ENCODE assay signal across 22 mouse cellular contexts in the genomic region with DNA sequence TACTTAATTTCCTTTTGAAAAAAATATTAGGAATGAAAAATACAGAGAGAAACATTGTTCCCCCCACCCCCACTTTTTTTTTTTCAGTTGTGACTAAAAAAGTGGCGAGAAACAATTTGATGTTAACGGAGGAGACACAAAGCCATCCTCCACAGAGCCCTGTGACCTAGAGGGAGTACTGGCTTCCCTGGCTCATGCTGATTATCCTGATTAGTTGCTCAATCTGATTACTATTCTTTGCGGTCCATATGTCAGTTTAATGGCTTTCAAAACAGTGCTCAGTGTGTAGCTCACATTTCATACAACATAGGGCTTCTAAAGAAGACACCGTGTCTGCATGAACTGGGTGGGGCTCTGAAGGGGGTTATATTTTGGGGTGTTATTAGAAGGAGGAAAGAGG. TPM values are rescaled to one million over a fixed set of nuclear protein-coding genes. Genes with fewer than 3 reads are reported as not detected.
DNase-seq lines count a peak whose midpoint lies in the region; ATAC-seq lines count a peak whose summit lies in the region.
"Had no signal": no experiment of that assay in that cellular context is flagged by ENCODE, and none has a peak within 500 bp of the region (broad histone marks: within the 10 kb centered on the region; RNA-seq: fewer than 3 reads in every experiment).

No protein-coding gene starts in this region.

- 77% methylated on average over 4 of the region's 4 CpGs for WGBS in embryonic facial prominence, embryonic 14.5 days
- 87% methylated on average over 4 of the region's 4 CpGs for WGBS in embryonic facial prominence, embryonic 10.5 days
- 89% methylated on average over 4 of the region's 4 CpGs for WGBS in midbrain, embryonic 11.5 days
- WGBS in midbrain, embryonic 10.5 days = 89% methylated on average over 4 of the region's 4 CpGs

- H3K36me3 ChIP-seq in embryonic facial prominence, embryonic 14.5 days (ENCODE audit: control insufficient read depth, insufficient read depth, low read length) = no peaks in the 10 kb centered on the region
- no peaks in the 10 kb centered on the region for H3K36me3 ChIP-seq in embryonic facial prominence, embryonic 10.5 days (replicated peaks)
- H3K36me3 ChIP-seq in midbrain, embryonic 11.5 days (ENCODE audit: control insufficient read depth, insufficient read depth, low read length) = no peaks in the 10 kb centered on the region
- peaks cover 14% of the 10 kb centered on the region for H3K36me3 ChIP-seq in midbrain, embryonic 10.5 days
- H3K36me3 ChIP-seq: embryonic facial prominence, embryonic 13.5 days; forebrain, embryonic 15.5 days had no signal

- no peaks in the 10 kb centered on the region for H3K4me1 ChIP-seq in embryonic facial prominence, embryonic 14.5 days (ENCODE audit: control insufficient read depth, insufficient read depth, low read length)
- no peaks in the 10 kb centered on the region for H3K4me1 ChIP-seq in embryonic facial prominence, embryonic 10.5 days
- no peaks in the 10 kb centered on the region for H3K4me1 ChIP-seq in midbrain, embryonic 11.5 days (ENCODE audit: control insufficient read depth, insufficient read depth, low read length)
- H3K4me1 ChIP-seq in midbrain, embryonic 10.5 days = no peaks in the 10 kb centered on the region
- H3K4me1 ChIP-seq: embryonic facial prominence, embryonic 13.5 days; forebrain, embryonic 13.5 days; forebrain, embryonic 15.5 days had no signal

- H3K27me3 ChIP-seq in embryonic facial prominence, embryonic 14.5 days (replicated peaks; ENCODE audit: control insufficient read depth, insufficient read depth, low read length) = no peaks in the 10 kb centered on the region
- H3K27me3 ChIP-seq in embryonic facial prominence, embryonic 10.5 days (replicated peaks; ENCODE audit: low read depth, poor library complexity, severe bottlenecking) = no peaks in the 10 kb centered on the region
- no peaks in the 10 kb centered on the region for H3K27me3 ChIP-seq in midbrain, embryonic 11.5 days (ENCODE audit: control insufficient read depth, insufficient read depth, low read length)
- H3K27me3 ChIP-seq in midbrain, embryonic 10.5 days (ENCODE audit: low read depth, poor library complexity, severe bottlenecking) = no peaks in the 10 kb centered on the region
- H3K27me3 ChIP-seq: embryonic facial prominence, embryonic 13.5 days; forebrain, embryonic 13.5 days; forebrain, embryonic 15.5 days had no signal

- DNase-seq in embryonic facial prominence, embryonic 14.5 days (ENCODE audit: low spot score) = peak; percentile 14
- DNase-seq in embryonic facial prominence, embryonic 10.5 days (ENCODE audit: low spot score) = no peak
- peak; percentile 71 for DNase-seq in midbrain, embryonic 11.5 days (ENCODE audit: low spot score, missing footprints)
- no peak for DNase-seq in midbrain, embryonic 10.5 days (ENCODE audit: low spot score)
- DNase-seq in retina, embryonic 14.5 days (ENCODE audit: low spot score) = peak; percentile 30
- DNase-seq in retina, postnatal 7 days (ENCODE audit: low read depth, low spot score) = peak; percentile 75
- DNase-seq in adrenal gland, adult 2 months = no peak
- DNase-seq in frontal cortex, postnatal 25 days (ENCODE audit: low spot score in 2 of 2) = no peak
- DNase-seq: adrenal gland, adult 8-10 months; adrenal gland, postnatal 14 days; adrenal gland, postnatal 36 days; cerebellum, adult 11-12 months; cerebellum, adult 2 months; cerebellum, adult 9-10 months; cerebellum, postnatal 10 days; cerebellum, postnatal 25 days; embryo, embryonic 11 days; forebrain, postnatal 0 days had no signal

- no peak overlapping the region for H3K4me3 ChIP-seq in embryonic facial prominence, embryonic 14.5 days (ENCODE audit: low read depth, low read length)
- H3K4me3 ChIP-seq in embryonic facial prominence, embryonic 10.5 days = no peak overlapping the region
- H3K4me3 ChIP-seq in midbrain, embryonic 11.5 days (ENCODE audit: low read depth, low read length) = no peak overlapping the region
- no peak overlapping the region for H3K4me3 ChIP-seq in midbrain, embryonic 10.5 days
- H3K4me3 ChIP-seq: embryonic facial prominence, embryonic 13.5 days; forebrain, embryonic 13.5 days; forebrain, embryonic 15.5 days had no signal

- H3K9me3 ChIP-seq in embryonic facial prominence, embryonic 14.5 days (ENCODE audit: control insufficient read depth, low read length) = no peaks in the 10 kb centered on the region
- H3K9me3 ChIP-seq in embryonic facial prominence, embryonic 10.5 days = no peaks in the 10 kb centered on the region
- H3K9me3 ChIP-seq in midbrain, embryonic 11.5 days (ENCODE audit: control insufficient read depth, low read length) = peaks cover 3% of the 10 kb centered on the region; the same call in 1 of the 2 replicates
- 0 out of 2 replicates have a peak, but pooled peaks cover 4% of the 10 kb centered on the region for H3K9me3 ChIP-seq in midbrain, embryonic 10.5 days (replicated peaks)
- H3K9me3 ChIP-seq: embryonic facial prominence, embryonic 13.5 days; forebrain, embryonic 13.5 days; forebrain, embryonic 15.5 days had no signal

- H3K9ac ChIP-seq in embryonic facial prominence, embryonic 14.5 days (ENCODE audit: low read depth, low read length) = no peak overlapping the region
- H3K9ac ChIP-seq in midbrain, embryonic 11.5 days (ENCODE audit: low read length) = no peak overlapping the region
- H3K9ac ChIP-seq: embryonic facial prominence, embryonic 13.5 days; forebrain, embryonic 13.5 days; forebrain, embryonic 15.5 days; forebrain, postnatal 0 days had no signal

- no peak overlapping the region for H3K4me2 ChIP-seq in embryonic facial prominence, embryonic 14.5 days (ENCODE audit: low read depth, low read length)
- H3K4me2 ChIP-seq in midbrain, embryonic 11.5 days = no peak overlapping the region
- H3K4me2 ChIP-seq: embryonic facial prominence, embryonic 13.5 days; forebrain, embryonic 13.5 days; forebrain, embryonic 15.5 days had no signal

- peak; percentile 77 for ATAC-seq in embryonic facial prominence, embryonic 14.5 days (ENCODE audit: low read depth)
- no peak for ATAC-seq in midbrain, embryonic 11.5 days (ENCODE audit: low FRiP score)
- ATAC-seq: forebrain, embryonic 13.5 days; forebrain, embryonic 15.5 days; forebrain, postnatal 0 days had no signal

- H3K27ac ChIP-seq in embryonic facial prominence, embryonic 14.5 days (replicated peaks; ENCODE audit: low read depth, low read length) = no peak overlapping the region
- no peak overlapping the region for H3K27ac ChIP-seq in embryonic facial prominence, embryonic 10.5 days (replicated peaks)
- H3K27ac ChIP-seq in midbrain, embryonic 11.5 days (ENCODE audit: low read depth, low read length) = no peak overlapping the region
- no peak overlapping the region; the same call in 1 of the 2 replicates for H3K27ac ChIP-seq in midbrain, embryonic 10.5 days (replicated peaks)
- H3K27ac ChIP-seq: embryonic facial prominence, embryonic 13.5 days; forebrain, embryonic 13.5 days; forebrain, embryonic 15.5 days had no signal

RNA-seq across cellular contexts. Expression of gene Ttc8, which starts 12.1 kb away (rescaled TPM):
- 26.9 and 28.1 TPM in 2 replicates for polyA plus RNA-seq in embryonic facial prominence, embryonic 14.5 days (2014; fragmentation: Nextera tagmentation; extraction: Ambion mirVana)
- polyA plus RNA-seq in embryonic facial prominence, embryonic 10.5 days (2016; fragmentation: Nextera tagmentation; extraction: Ambion mirVana) = 31.4 and 31.9 TPM in 2 replicates
- polyA plus RNA-seq in midbrain, embryonic 11.5 days (2014; fragmentation: Nextera tagmentation; extraction: Ambion mirVana) = 42.9 and 49.9 TPM in 2 replicates
- polyA plus RNA-seq in midbrain, embryonic 10.5 days (2016; fragmentation: Nextera tagmentation; extraction: Ambion mirVana) = 44.3 and 47.4 TPM in 2 replicates
- 10 to 100 TPM; 25.8 to 33.0 TPM for total RNA-seq in adrenal gland, adult 2 months (2021)
- 9.6 and 11.4 TPM in 2 replicates for polyA plus RNA-seq in adrenal gland, adult 2 months (2012; rRNA removed)
- total RNA-seq: MEL had no signal

RNA-seq across cellular contexts. Expression of gene Eml5, which starts 31.2 kb away (rescaled TPM):
- polyA plus RNA-seq in embryonic facial prominence, embryonic 14.5 days (2014; fragmentation: Nextera tagmentation; extraction: Ambion mirVana) = 2.5 and 2.6 TPM in 2 replicates
- 5.9 and 8.6 TPM in 2 replicates for polyA plus RNA-seq in embryonic facial prominence, embryonic 10.5 days (2016; fragmentation: Nextera tagmentation; extraction: Ambion mirVana)
- polyA plus RNA-seq in midbrain, embryonic 11.5 days (2014; fragmentation: Nextera tagmentation; extraction: Ambion mirVana) = 22.0 and 23.2 TPM in 2 replicates
- polyA plus RNA-seq in midbrain, embryonic 10.5 days (2016; fragmentation: Nextera tagmentation; extraction: Ambion mirVana) = 19.4 and 27.4 TPM in 2 replicates
- total RNA-seq in adrenal gland, adult 2 months (2021) = 10 to 100 TPM; 20.4 to 23.4 TPM
- 3.7 and 5.5 TPM in 2 replicates for polyA plus RNA-seq in adrenal gland, adult 2 months (2012; rRNA removed)

Comparison
In these comparisons a context has a peak if more than half of its experiments do, and no peak if none do; other contexts are left out.
1. DNase-seq: peak in embryonic facial prominence, embryonic 14.5 days (single experiment), midbrain, embryonic 11.5 days (single experiment), retina, embryonic 14.5 days (single experiment) and retina, postnatal 7 days (single experiment); none in embryonic facial prominence, embryonic 10.5 days (single experiment), midbrain, embryonic 10.5 days (single experiment), adrenal gland, adult 2 months (single experiment) and frontal cortex, postnatal 25 days (0 of 2).